Mouse (Mus musculus) mouse trophoblast stem cell (cell line): ENCODE results near the gene Ppp1r18.

Experiments used
- in situ Hi-C, 2 experiments: fragments of 300-500 bp; cut with MseI, MboI; formaldehyde crosslinking; loops; 2 replicates in 1 of 2; 3 replicates in 1 of 2; pipeline ENCODE4 v1.15.1; 2025

Gene Ppp1r18

GRCm38 (mm10) chr17:35868165-35868820, 2.9 kb downstream of the Ppp1r18 start:
- in situ Hi-C loops, result no loop called here

GRCm38 (mm10) chr17:35868961-35869345, 3.6 kb downstream of the Ppp1r18 start:
- in situ Hi-C loops, result no loop called here

DNA sequence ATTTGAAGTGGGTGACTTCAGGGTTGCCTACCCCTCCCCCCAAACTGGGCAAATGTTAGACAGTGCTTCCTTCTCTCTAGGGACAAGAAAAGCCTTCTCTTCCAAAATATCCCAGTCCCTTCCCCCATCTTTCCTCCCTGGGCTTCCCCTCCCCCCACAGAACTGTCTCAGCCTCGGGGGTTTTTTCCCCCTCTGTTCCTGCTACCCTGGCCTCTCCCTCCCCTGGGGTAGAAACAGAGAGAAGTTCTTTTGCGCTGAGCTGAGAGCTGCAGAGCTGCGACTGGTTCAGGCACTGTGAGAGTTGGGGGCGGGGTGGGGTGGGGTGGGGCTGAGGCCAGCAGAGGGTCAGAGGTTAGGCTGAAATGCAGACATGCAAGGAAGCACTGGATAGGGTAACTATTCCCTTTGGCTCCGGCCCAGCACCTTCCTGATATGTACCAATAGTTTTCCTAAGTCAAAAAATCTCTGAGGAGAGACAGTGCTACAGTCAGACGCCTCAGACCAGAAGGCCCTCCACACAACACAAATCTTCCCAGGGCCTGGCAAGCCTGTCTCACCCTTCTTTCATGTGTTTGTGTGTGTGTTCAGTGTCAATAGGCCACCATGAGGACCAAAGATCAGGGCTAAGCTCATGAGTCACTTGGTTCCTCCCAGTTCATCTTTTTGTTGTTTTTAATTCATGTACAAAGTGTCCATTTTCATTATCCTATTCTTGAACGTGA, 4.1 kb downstream of the Ppp1r18 start:
- in situ Hi-C loops, result loop anchor here in 1 of 2 experiments (5.0 kb wide), 1 partner anchor 37 kb away; no protein-coding TSS in a partner anchor

GRCm38 (mm10) chr17:35870151-35870883, 4.9 kb downstream of the Ppp1r18 start:
- in situ Hi-C loops, result loop anchor here in 1 of 2 experiments (5.0 kb wide), 1 partner anchor 38 kb away; no protein-coding TSS in a partner anchor

DNA sequence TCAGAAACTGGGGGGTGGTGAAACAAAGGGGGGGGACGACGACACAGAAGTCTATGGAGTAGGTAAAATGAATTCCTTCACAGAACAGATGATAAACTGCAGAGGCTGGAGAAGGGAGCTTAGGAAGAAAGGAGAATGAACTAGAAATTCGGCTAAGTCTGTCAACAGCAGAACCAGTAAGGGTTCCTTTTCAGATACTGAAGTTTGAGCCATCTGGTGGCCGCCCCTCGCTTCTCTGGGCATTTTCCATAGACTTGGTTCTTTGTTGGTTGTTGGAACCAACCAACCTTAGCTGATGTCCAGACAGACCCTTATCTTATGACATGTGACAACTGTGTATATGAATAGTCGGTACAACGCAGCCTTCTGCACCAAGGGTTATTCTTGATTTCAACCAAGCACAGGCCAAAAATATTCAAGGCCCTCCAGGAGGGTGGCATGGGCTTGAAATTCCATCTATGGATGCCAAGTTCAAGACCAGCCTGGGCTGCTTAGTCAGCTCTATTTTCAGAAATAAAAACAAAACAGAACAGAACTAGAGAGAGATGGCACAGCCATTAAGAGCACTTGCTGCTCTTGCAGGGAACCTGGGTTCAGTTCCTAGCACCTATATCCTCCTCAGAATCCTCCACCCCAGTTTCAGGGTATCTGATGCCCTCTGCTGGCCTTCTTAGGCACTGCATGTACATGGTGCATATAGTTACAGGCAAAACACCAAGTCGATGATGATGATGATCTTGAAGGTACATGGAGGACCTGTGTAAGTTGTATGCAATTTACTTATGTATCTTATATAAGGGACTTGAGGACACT, 5.7 kb downstream of the Ppp1r18 start:
- in situ Hi-C loops, result loop anchor here in 1 of 2 experiments (5.0 kb wide), 1 partner anchor 39 kb away; no protein-coding TSS in a partner anchor

DNA sequence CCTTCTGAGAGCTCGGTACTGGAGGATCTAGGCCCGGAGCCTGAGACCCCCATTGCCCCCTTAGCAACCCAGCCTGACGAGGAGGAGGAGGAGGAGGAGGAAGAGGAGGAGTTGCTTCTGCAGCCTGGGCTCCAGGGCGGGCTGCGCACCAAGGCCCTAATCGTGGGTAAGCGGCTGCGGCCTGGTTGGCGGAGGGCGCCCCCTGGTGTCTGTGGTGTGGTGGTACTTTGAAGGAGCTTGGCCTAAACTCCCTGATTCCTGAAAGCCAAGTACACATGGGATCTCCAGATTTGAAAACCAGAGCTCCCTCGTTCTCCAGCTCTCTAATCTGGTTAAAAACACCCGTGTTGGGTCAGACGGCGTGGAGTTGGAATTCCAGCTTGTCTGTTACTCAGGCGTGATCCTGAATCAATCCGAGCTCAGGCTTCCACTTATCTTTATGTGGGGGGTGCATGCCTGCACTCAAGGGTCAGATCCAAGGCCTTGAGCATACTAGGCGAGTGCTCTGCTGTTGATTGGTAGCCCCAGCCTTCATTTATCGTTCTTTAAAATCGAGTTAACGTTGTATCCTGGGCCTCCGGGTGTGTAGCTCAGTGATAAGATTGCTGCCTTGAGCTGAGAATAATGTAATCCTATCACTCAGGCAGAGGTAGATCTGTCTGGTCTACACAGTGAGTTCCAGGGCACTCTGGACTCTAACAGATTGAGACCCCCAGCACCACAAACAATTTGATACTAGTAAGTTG, 8.6 kb downstream of the Ppp1r18 start:
- in situ Hi-C loops, result loop anchor here in 1 of 2 experiments (5.0 kb wide), 1 partner anchor 42 kb away; no protein-coding TSS in a partner anchor

DNA sequence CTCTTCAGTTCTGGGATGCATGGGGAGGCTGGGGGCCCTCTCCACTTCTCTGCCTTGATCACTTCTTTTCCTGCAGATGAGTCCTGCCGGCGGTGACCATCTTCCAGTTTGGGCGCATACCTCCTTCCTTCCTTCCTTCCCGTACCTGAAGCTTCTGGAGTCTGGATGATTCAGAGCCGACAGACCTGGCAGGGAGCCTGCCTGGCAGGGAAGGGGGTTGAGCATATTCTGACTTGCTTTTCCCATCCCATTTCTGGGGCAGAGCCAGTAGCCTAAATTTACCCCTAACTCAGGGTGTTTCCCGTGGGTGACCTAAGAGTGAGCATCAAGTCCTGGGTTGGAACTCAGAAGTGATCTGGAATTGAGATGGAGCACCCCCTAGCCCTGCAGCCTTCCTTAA, 9.3 kb downstream of the Ppp1r18 start:
- in situ Hi-C loops, result loop anchor here (5.0 kb wide), 1 partner anchor 42 kb away; no protein-coding TSS in a partner anchor

- in situ Hi-C loops, result loop anchor here in 1 of 2 experiments (5.0 kb wide), 1 partner anchor 47 kb away; no protein-coding TSS in a partner anchor
These were observed 14.1 kb downstream of the Ppp1r18 start, which contains the start of gene Dhx16 for GRCm38 (mm10) chr17:35879245-35880057. Gene Dhx16, plus strand, starts transcription at chr17:35879819.

DNA sequence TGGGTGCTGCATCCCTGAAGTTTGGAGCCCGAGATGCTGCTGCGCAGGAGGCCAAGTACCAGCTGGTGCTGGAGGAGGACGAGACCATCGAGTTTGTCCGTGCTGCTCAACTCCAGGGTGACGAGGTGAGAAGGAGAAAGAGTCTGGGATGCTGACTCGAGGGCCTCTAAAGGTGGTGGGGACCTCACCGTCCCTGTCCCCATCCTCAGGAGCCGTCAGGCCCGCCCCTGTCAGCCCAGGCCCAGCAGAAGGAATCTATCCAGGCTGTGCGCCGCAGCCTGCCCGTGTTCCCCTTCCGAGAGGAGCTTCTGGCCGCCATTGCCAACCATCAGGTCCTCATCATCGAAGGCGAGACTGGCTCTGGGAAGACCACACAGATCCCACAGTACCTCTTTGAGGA, 17.5 kb downstream of the Ppp1r18 start:
- in situ Hi-C loops, result no loop called here

DNA sequence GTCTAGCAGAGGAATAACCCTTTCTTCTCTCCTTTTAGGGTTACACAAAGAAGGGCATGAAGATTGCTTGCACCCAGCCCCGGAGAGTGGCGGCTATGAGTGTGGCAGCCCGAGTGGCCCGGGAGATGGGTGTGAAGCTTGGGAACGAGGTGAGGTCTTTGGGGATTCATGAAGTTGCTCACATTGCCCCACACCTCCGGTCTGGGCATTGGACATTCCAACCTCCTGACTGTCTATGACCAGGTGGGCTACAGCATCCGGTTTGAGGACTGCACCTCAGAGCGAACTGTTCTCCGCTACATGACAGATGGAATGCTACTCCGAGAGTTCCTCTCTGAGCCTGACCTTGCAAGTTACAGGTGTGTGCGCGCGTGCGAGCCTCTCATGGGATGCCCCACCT, 18.4 kb downstream of the Ppp1r18 start:
- in situ Hi-C loops, result no loop called here

GRCm38 (mm10) chr17:35887725-35888124, 22.3 kb downstream of the Ppp1r18 start:
- in situ Hi-C loops, result no loop called here

GRCm38 (mm10) chr17:35896781-35897643, 31.6 kb downstream of the Ppp1r18 start, which contains the start of gene 2310061I04Rik:
Gene 2310061I04Rik, minus strand, starts transcription at chr17:35897431.
- in situ Hi-C loops, result no loop called here

- in situ Hi-C loops, result no loop called here
These were observed 32.5 kb downstream of the Ppp1r18 start for GRCm38 (mm10) chr17:35897644-35898573.

DNA sequence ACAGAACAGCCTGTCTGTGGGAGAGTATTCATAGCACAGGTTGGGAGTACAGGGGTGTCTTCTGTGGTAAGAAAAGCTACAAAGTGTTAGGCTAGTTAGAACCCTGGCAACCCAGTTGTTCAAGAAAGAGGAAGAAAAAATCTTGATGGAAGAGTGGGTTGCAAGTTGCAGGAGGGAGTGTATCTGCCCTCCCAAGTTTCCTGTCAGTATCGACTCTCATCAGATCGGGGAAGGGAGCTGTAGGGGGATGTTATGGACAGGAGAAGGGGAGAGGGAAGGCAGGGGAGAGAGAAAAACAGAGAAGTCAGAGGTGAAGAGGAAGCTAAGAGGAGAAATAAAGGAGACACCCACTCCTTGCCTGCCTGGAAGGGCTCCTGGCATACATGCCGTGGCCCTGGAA, 35.2 kb downstream of the Ppp1r18 start:
- in situ Hi-C loops, result no loop called here

DNA sequence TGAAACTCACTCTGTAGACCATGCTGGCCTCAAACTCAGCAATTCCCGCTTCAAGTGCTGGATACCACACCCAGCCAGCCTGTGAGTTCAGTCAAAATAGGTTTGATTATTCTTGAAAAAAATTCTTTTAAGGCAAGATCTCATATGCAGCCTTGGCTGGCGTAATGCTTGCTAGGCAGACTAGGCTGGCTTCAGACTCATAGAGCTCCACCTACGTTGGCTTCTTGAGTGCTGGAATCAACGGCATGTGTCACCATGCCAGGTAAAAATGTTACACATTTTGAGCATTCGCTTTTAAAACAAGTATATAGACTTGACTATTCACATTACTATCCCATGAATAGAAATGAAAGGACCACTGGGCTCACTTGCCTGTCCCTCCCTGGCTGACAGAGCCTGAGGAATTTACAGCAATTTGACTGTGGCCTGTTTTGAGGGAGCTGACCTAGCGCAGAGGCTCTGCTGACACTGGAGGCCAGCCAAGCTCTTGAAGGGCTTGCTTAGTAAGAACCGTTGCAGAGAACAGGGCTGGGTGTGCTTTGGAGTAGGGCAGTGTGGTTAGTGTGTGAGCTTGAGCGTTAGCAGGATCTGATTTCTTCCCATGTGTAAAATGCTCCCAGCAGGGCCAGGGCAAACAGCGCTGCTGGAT, 38.1 kb downstream of the Ppp1r18 start:
- in situ Hi-C loops, result no loop called here

- in situ Hi-C loops, result no loop called here
These were observed 38.6 kb downstream of the Ppp1r18 start for GRCm38 (mm10) chr17:35903992-35904355.

GRCm38 (mm10) chr17:35905587-35905986, 40.2 kb downstream of the Ppp1r18 start:
- in situ Hi-C loops, result no loop called here
